Mouse (Mus musculus): ENCODE measurements at regions not wholly inside any gene's neighbourhood (a gene's known extent, or its start where the extent isn't known, plus 50 kb on each side); places are given as distances from the start of the nearest gene placed in this dataset.

GRCm38 (mm10) chr2:144895254-144895653 lies 71.8 kb downstream of the Scp2d1 start:
- no peak for DNase-seq (ENCODE audit: low spot score)

- DNase-seq (ENCODE audit: low spot score): no peak
Observed at GRCm38 (mm10) chr2:144896430-144896829, 73.0 kb downstream of the Scp2d1 start.

GRCm38 (mm10) chr2:144906786-144907185 lies 83.3 kb downstream of the Scp2d1 start:
- peak; percentile 4 for DNase-seq (ENCODE audit: low spot score)

GRCm38 (mm10) chr2:144945840-144946239 lies 122.4 kb downstream of the Scp2d1 start:
- DNase-seq (ENCODE audit: low spot score): no peak

GRCm38 (mm10) chr2:144946468-144946867 lies 123.0 kb downstream of the Scp2d1 start:
- DNase-seq (ENCODE audit: low spot score): no peak

GRCm38 (mm10) chr2:144949232-144949631 lies 125.8 kb downstream of the Scp2d1 start:
- DNase-seq (ENCODE audit: low spot score): peak; percentile 4

All from testis, postnatal 14 days (tissue).